Mouse (Mus musculus) midbrain, embryonic 15.5 days (tissue): ENCODE data around the gene Dpf3. TPM values are rescaled to one million over a fixed set of nuclear protein-coding genes. Genes with fewer than 3 reads are reported as not detected.

ENCODE experiments used
- ATAC-seq: fragments of 200-750 bp; cut with Nextera tagmentation; replicated peaks from 2 replicates; pipeline ENCODE4 v1.8.0; 2017; ENCODE audit warnings: moderate TSS enrichment
- H3K27ac ChIP-seq: fragments of 300-500 bp; sonication (generic); 2 replicates; pipeline ENCODE4 v1.5.1; 2015; ENCODE audit warnings: mild to moderate bottlenecking, inconsistent platforms
- H3K27me3 ChIP-seq: fragments of 300-500 bp; sonication (generic); replicated peaks from 2 replicates; pipeline ENCODE4 v1.6.1; 2015; ENCODE audit warnings: inconsistent platforms
- H3K36me3 ChIP-seq: fragments of 300-500 bp; sonication (generic); replicated peaks from 2 replicates; pipeline ENCODE4 v1.6.1; 2015; ENCODE audit warnings: inconsistent platforms
- H3K4me1 ChIP-seq: fragments of 300-500 bp; sonication (generic); 2 replicates; pipeline ENCODE4 v1.6.1; 2015; ENCODE audit warnings: inconsistent platforms
- H3K4me2 ChIP-seq: fragments of 300-500 bp; sonication (generic); 2 replicates; pipeline ENCODE4 v1.6.1; 2015; ENCODE audit warnings: inconsistent platforms, mild to moderate bottlenecking, moderate library complexity
- H3K4me3 ChIP-seq: fragments of 300-500 bp; sonication (generic); 2 replicates; pipeline ENCODE4 v1.5.1; 2015; ENCODE audit warnings: mild to moderate bottlenecking, inconsistent platforms
- H3K9ac ChIP-seq: fragments of 300-500 bp; sonication (generic); 2 replicates; pipeline ENCODE4 v1.6.1; 2015; ENCODE audit warnings: mild to moderate bottlenecking, inconsistent platforms
- H3K9me3 ChIP-seq: fragments of 300-500 bp; sonication (generic); 2 replicates; pipeline ENCODE4 v1.6.1; 2016; ENCODE audit warnings: inconsistent platforms
- WGBS: fragments of 180-500 bp; shearing (Covaris S2); methylation state at CpG from one replicate; pipeline ENCODE4 v1.1.7; 2015; ENCODE audit warnings: mixed read lengths; 5-methylcytosine and 5-hydroxymethylcytosine counted together
- polyA plus RNA-seq: library from polyadenylated mRNA; unstranded; fragments of >200 nt; fragmentation: Nextera tagmentation; extraction: Ambion mirVana; gene quantifications from 2 replicates; pipeline ENCODE4 v1.2.1, GENCODE M21; 2015

Gene Dpf3
- polyA plus RNA-seq, 1 experiment from 2014 or later, result 26.9 TPM

DNA sequence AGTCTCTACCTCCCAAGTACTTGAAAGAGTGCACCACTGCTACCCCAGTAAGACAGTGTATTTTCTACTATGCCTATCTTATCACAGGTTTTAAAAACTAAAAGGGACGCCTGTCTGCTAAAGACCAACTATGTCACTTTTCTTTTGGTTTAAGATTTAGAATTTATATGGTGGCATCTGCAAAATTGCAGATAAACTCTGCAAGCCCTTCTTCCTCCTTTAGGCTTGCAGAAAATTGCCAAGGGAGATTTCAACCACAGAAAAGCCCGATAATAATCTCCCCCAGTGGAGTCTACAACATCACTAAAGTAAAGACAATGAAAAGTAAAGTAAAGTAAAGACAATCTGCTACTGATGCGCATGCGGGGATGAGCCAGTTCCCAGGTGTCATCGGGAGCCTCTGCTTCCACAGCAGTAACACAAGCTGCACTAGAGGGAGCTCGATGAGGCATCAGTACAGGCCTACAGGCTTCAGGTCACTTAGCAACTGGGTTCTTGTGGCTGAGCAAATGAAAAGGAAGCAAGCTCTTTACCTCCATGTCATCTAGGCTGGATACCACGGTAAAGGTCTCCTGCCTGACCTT, 7.6 kb downstream of the Dpf3 start:
- Histone ChIP-seq H3K4me3 (no peak overlapping the region), H3K27me3 (no peaks in the 10 kb centered on the region), H3K9me3 (no peaks in the 10 kb centered on the region), H3K27ac (no peak overlapping the region), H3K36me3 (no peaks in the 10 kb centered on the region), H3K4me2 (no peak overlapping the region), H3K4me1 (peaks cover 24% of the 10 kb centered on the region), H3K9ac (no peak overlapping the region)
- WGBS, result 70% methylated on average over 7 of the region's 7 CpGs
- ATAC-seq, result no peak

- H3K4me1 ChIP-seq, result peaks cover 19% of the 10 kb centered on the region
- H3K4me3 ChIP-seq, result no peak overlapping the region
- no peak overlapping the region for H3K4me2 ChIP-seq
- H3K27ac ChIP-seq, result no peak overlapping the region
- H3K9ac ChIP-seq, result no peak overlapping the region
- 77% methylated on average over 1 of the region's 1 CpGs for WGBS
- no peaks in the 10 kb centered on the region for H3K27me3 ChIP-seq
- ATAC-seq, result no peak
- H3K36me3 ChIP-seq, result no peaks in the 10 kb centered on the region
- no peaks in the 10 kb centered on the region for H3K9me3 ChIP-seq
These were observed 8.4 kb downstream of the Dpf3 start for GRCm38 (mm10) chr12:83479140-83479539.

GRCm38 (mm10) chr12:83476277-83476676, 11.2 kb downstream of the Dpf3 start:
- no peak for ATAC-seq

GRCm38 (mm10) chr12:83475419-83475818, 12.1 kb downstream of the Dpf3 start:
- no peak overlapping the region for H3K4me3 ChIP-seq
- no peak for ATAC-seq
- H3K4me2 ChIP-seq, result no peak overlapping the region
- no peak overlapping the region for H3K27ac ChIP-seq
- 23% methylated on average over 6 of the region's 6 CpGs for WGBS
- H3K9me3 ChIP-seq, result no peaks in the 10 kb centered on the region
- H3K4me1 ChIP-seq, result peaks cover 34% of the 10 kb centered on the region
- H3K36me3 ChIP-seq, result no peaks in the 10 kb centered on the region
- H3K9ac ChIP-seq, result no peak overlapping the region
- no peaks in the 10 kb centered on the region for H3K27me3 ChIP-seq

More at GRCm38 (mm10) chr12:83476277-83476676, 11.2 kb downstream of the Dpf3 start:
- no peaks in the 10 kb centered on the region for H3K36me3 ChIP-seq
- H3K27me3 ChIP-seq, result no peaks in the 10 kb centered on the region
- H3K4me2 ChIP-seq, result no peak overlapping the region
- H3K4me1 ChIP-seq, result peaks cover 28% of the 10 kb centered on the region
- H3K4me3 ChIP-seq, result no peak overlapping the region
- WGBS, result 33% methylated on average over 10 of the region's 10 CpGs
- no peak overlapping the region for H3K27ac ChIP-seq
- no peak overlapping the region for H3K9ac ChIP-seq
- H3K9me3 ChIP-seq, result no peaks in the 10 kb centered on the region

DNA sequence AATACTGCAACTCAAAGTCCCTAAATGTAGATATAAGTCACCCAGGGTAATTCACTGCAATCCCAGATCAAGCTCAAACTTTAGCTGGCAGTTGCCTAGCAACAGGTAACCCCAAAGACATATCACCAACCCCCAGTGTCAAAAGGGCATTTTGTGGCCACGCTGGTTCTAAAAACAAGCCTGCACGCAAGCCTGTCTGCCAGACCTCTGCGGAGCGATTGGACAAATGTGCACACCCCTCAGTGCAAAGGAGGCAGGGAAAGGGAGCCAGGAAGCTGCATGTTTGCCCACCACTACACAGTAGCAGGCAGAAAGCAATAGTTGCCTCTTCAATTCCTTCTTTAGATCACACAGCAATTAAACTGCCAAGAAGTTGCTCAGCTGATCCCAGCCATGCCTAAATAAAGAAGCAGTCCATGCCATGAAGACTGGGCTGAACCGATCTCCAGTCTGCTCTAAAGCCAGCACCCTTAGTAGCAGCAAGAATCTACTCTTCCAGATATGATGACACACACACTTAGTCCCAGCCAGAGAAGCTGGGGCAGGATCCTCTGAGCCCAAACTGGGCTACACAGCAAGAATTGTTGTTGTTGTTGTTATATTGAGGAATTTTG, 13.4 kb downstream of the Dpf3 start:
- H3K9ac ChIP-seq, result no peak overlapping the region
- H3K36me3 ChIP-seq, result no peaks in the 10 kb centered on the region
- peaks cover 34% of the 10 kb centered on the region for H3K4me1 ChIP-seq
- WGBS, result 41% methylated on average over 5 of the region's 5 CpGs
- H3K9me3 ChIP-seq, result no peaks in the 10 kb centered on the region
- no peak overlapping the region for H3K4me2 ChIP-seq
- no peaks in the 10 kb centered on the region for H3K27me3 ChIP-seq
- no peak for ATAC-seq
- no peak overlapping the region for H3K27ac ChIP-seq
- no peak overlapping the region for H3K4me3 ChIP-seq

GRCm38 (mm10) chr12:83471760-83472159, 15.8 kb downstream of the Dpf3 start:
- Histone ChIP-seq H3K4me1 (peaks cover 31% of the 10 kb centered on the region), H3K4me3 (no peak overlapping the region), H3K9ac (no peak overlapping the region), H3K36me3 (no peaks in the 10 kb centered on the region), H3K4me2 (no peak overlapping the region), H3K9me3 (no peaks in the 10 kb centered on the region), H3K27ac (no peak overlapping the region), H3K27me3 (no peaks in the 10 kb centered on the region)
- 92% methylated on average over 7 of the region's 7 CpGs for WGBS
- ATAC-seq, result no peak

DNA sequence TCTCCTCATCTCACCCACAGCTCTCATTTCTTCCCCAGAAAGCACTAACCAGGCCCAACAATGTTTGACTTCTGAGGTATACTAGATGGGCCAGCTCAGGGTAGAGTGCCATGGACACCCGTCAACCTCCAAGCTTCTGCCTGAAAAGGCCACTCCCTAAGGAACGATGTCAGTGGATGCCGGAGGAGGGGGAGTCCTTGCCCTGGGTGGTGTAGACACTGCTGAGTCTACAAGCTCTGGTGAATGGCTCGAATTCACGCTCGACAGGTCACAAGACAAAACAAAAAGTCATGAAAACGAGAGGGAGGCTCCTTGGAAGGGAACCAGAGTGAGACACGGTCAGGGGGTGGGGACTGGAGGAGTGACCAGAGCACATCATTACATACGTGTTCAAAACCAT, 17.4 kb downstream of the Dpf3 start:
- no peak overlapping the region for H3K4me2 ChIP-seq
- H3K9ac ChIP-seq, result no peak overlapping the region
- no peak overlapping the region for H3K4me3 ChIP-seq
- H3K27me3 ChIP-seq, result no peaks in the 10 kb centered on the region
- no peaks in the 10 kb centered on the region for H3K9me3 ChIP-seq
- 26% methylated on average over 9 of the region's 9 CpGs for WGBS
- H3K4me1 ChIP-seq, result peaks cover 21% of the 10 kb centered on the region
- no peak for ATAC-seq
- no peak overlapping the region for H3K27ac ChIP-seq
- no peaks in the 10 kb centered on the region for H3K36me3 ChIP-seq

DNA sequence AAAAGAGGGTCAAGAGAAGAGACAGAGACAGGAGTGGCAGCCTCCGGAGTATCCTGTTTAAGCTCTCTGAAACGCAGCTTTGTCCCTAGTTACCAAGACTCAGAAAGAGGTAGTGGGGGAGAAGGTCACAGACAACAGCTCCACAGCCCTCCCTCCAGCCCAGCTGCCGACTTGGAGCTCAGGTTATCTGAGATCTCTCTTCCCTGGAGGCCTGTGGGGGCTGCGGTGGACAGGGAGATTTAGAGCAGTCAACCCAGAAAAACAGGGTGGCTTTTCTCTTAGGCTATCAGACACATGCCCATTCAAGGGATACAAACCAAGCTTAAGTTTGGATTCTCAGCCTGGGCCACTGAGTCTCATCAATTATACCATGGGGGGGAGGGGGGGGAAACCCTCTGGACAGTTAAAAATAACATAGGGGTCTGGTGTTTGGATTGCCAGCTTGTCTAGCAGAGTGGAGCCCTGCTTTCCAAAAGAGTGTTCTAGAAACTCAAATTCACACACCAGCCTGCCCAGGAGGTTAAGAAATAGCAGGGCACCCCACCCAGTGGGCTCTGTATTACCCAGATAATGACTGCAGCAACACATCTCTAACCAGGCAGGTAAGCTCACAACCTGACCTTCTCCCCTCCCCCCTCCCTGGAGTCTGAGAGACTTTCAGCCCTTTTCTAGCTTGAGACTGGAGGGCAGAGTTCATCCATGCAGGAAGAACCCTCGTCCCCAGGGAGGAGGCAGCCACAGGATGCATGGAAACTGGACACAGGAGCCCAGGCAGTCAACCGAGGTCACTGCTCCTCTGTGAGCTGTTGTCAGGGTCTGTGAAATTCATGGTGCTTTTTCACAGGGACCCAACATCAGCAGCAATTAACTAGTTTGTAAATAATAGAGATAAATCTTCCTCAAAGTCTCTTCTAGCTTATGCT, 20.7 kb downstream of the Dpf3 start:
- Histone ChIP-seq H3K9me3 (no peaks in the 10 kb centered on the region), H3K4me1 (peaks cover 11% of the 10 kb centered on the region), H3K4me2 (no peak overlapping the region), H3K36me3 (no peaks in the 10 kb centered on the region), H3K4me3 (no peak overlapping the region), H3K9ac (no peak overlapping the region), H3K27me3 (no peaks in the 10 kb centered on the region), H3K27ac (no peak overlapping the region)
- no peak for ATAC-seq
- 37% methylated on average over 6 of the region's 6 CpGs for WGBS

DNA sequence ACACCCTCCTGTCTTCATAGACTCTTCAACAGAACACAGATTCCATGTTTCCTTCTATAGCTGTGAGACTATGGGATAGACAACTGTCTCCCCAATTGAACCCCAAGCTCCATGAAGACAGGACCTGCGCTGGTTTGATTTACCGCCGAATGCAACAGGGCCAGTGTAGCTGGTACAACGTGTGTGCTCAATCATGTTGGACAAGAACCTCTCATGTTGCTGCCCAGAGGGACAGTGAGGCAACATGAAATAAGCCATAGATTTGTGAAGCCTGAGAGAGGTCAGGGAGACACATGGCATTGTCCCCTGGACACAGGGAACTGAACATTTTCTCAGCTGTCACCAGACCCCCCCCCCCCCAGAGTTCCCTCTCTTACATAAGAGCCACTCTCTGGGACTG, 21.5 kb downstream of the Dpf3 start:
- Histone ChIP-seq H3K36me3 (no peaks in the 10 kb centered on the region), H3K4me2 (no peak overlapping the region), H3K4me1 (peaks cover 6% of the 10 kb centered on the region), H3K9ac (no peak overlapping the region), H3K27me3 (no peaks in the 10 kb centered on the region), H3K27ac (no peak overlapping the region), H3K4me3 (no peak overlapping the region), H3K9me3 (no peaks in the 10 kb centered on the region)
- no peak for ATAC-seq
- 89% methylated on average over 4 of the region's 4 CpGs for WGBS

DNA sequence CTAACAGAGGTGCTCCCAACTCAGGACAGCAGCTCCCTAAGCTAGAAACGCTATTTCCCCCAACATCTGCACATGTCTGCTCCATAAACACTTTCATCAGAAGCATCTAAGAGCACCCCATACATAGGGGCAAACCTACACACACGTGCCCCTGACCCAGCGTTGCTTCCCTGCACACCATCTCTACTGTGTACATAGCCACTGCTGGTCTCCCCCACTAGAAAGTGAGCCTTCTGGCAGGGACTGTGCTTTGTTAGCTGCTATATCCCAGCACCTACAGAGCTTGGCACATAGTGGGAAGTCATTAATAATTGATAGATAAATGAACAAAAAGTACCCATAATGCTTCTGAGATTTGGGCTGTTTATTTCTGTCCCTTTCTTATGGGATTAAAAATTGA, 27.2 kb downstream of the Dpf3 start:
- Histone ChIP-seq H3K36me3 (no peaks in the 10 kb centered on the region), H3K4me3 (no peak overlapping the region), H3K27me3 (no peaks in the 10 kb centered on the region), H3K9me3 (no peaks in the 10 kb centered on the region), H3K27ac (no peak overlapping the region), H3K4me1 (no peaks in the 10 kb centered on the region), H3K9ac (no peak overlapping the region), H3K4me2 (no peak overlapping the region)
- WGBS, result 72% methylated on average over 3 of the region's 3 CpGs
- no peak for ATAC-seq

- Histone ChIP-seq H3K9me3 (no peaks in the 10 kb centered on the region), H3K27me3 (no peaks in the 10 kb centered on the region), H3K4me2 (no peak overlapping the region), H3K36me3 (no peaks in the 10 kb centered on the region), H3K4me3 (no peak overlapping the region), H3K27ac (no peak overlapping the region), H3K9ac (no peak overlapping the region), H3K4me1 (peaks cover 8% of the 10 kb centered on the region; the same call in 1 of the 2 replicates)
- ATAC-seq, result no peak
- 64% methylated on average over 5 of the region's 5 CpGs for WGBS
These were observed 32.7 kb downstream of the Dpf3 start for GRCm38 (mm10) chr12:83454697-83455321.

DNA sequence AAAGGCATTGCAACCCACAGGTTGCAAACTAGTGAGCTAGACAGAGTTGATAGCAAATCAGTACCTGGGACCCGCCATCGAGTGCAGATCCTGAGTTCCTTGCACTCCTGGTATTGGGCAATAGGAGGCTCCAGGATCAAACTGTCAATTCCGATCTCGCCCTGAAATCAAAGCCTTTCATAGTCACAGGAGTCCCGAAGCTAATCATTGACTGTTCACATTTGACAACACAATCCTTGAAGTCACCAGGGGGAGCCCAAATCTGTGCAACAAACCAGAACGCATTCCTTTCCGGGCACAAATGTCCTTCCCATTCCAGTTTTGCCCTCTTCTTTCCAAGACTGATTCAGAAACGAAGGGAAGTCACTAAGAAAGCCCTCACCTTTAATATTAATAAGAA, 35.7 kb downstream of the Dpf3 start:
- Histone ChIP-seq H3K36me3 (no peaks in the 10 kb centered on the region), H3K27ac (0 out of 2 replicates have a peak overlapping the region, but pooled peaks have one; percentile 3), H3K4me1 (peaks cover 14% of the 10 kb centered on the region; the same call in 1 of the 2 replicates), H3K4me3 (no peak overlapping the region), H3K27me3 (no peaks in the 10 kb centered on the region), H3K9ac (no peak overlapping the region), H3K9me3 (no peaks in the 10 kb centered on the region), H3K4me2 (no peak overlapping the region)
- no peak for ATAC-seq
- WGBS, result 41% methylated on average over 8 of the region's 8 CpGs
